Mouse (Mus musculus): ENCODE results near the gene Gpx8. TPM values are rescaled to one million over a fixed set of nuclear protein-coding genes. Genes with fewer than 3 reads are reported as not detected.

The Gpx8 gene
- not detected for total RNA-seq (2023)

DNA sequence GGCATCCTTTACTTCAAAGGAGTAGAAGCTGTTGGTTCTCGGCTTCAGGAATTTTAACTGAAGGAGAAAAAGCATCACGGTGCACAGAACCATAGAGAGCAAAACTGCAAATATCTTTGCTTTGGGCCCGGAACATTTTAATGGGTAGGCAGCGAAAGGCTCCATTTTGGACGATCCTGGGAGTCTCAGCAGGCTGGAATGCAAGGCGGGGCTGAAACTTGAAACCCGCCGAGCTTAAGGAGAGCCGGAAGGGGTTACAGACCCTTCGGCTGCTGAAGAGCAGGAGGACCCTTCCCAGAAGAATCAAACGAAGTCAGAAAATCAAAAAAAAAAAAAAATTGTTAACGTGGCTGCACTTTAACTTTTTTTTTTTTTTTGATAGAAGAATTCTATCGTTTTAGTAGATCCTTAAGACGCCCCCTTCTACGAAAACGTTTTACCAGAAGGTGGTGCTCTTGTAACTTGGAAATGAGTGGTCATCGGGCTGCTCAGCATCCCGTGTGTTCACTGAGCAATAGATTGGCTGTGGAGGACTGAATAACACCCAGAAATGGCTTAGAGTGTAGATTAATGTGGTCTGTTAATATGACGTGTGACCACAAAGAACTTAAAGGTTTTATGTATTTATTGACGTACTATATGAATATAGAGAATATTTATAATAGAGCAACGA lies at the start of gene Gpx8:
Gpx8 (minus strand) TSS at position 200 of the 673 bp plus-strand sequence.

DNA sequence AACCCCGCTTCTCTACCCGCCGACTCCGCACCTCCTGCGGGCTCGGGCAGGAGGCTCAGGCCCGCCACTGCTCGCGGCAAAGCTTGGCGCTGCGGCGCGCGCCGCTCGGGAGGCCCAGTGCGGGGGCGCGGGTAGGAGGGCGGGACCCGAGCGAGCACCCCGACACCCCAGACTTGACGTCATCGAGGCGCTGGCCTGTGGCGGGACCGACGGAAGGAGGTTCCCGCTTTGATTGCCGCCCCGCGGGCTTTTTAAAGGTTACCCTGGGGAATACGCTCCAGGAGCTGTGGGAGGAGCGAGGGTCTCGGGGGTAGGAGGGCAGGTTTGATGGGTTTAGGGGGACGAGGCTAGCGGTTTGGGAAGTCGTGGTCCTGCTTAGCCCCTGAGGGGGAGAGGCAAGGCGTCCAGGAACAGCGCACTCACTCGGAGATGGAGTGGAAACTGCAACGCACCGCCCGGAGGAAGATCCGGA lies 11.2 kb downstream of the Gpx8 start, which contains the start of gene Cdc20b:
Cdc20b (plus strand) TSS at position 162 of the 472 bp plus-strand sequence.

DNA sequence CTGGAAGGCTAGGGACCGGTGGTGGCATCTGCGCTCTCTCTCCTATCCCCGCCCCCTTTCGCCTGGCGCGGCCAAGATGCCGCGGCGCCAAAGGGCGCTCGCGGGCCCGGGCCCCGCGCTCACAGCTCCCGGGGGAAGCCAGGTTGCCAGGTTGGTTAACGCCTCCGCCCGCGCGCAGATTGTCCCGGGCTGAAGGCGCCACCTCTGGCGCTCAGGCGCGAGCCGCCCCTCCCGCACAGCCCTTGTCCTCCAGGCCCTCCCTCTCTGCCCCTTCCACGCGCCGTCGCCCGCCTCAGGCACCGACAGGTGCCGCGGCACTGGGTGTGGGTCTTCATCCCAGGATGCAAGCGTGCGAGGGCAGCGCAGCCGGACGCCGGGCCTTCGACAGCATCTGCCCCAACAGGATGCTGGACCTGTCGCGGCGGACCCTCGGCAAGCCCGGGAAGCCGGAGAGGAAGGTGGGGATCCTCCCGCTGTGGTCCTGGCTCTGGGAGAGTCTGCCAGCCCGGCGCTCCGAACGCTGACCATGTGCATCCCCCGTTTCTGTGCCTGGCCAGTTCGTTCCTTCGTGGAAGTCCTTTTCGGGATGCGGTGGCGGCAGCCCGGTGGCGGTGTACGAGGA lies 52.6 kb downstream of the Gpx8 start, which contains the start of gene Mcidas:
Mcidas (plus strand) TSS at position 315 of the 622 bp plus-strand sequence.

Other genes starting within 250 kb of the Gpx8 start
- gene Plpp1, start 245.6 kb downstream of the Gpx8 start, total RNA-seq (2023), result 1.1 TPM
- 69.9 TPM for gene Mtrex, start 119.0 kb downstream of the Gpx8 start, total RNA-seq (2023)
- gene Dhx29, start 119.0 kb downstream of the Gpx8 start, total RNA-seq (2023), result 13.9 TPM
- 0.88 TPM for gene Ccno, start 58.6 kb downstream of the Gpx8 start, total RNA-seq (2023)
- not detected for gene Mcidas, start 52.6 kb downstream of the Gpx8 start, total RNA-seq (2023)
- not detected for gene Cdc20b, start 11.3 kb downstream of the Gpx8 start, total RNA-seq (2023)
- 28.6 TPM for gene Gzma, start 54.6 kb upstream of the Gpx8 start, total RNA-seq (2023)
- not detected for gene Esm1, start 163.2 kb upstream of the Gpx8 start, total RNA-seq (2023)
- not detected for gene Gzmk, start 179.5 kb upstream of the Gpx8 start, total RNA-seq (2023)
- gene BC067074, start 246.7 kb upstream of the Gpx8 start, total RNA-seq (2023), result not detected